Mouse (Mus musculus) frontal cortex, postnatal 36 days (tissue): ENCODE results near the gene Tmem143.
"Not testable (repeated sequence)": the region's sequence is repeated elsewhere in the genome, so short reads cannot be mapped to it uniquely, and the experiment has no call there.

ENCODE experiments used
- DNase-seq, 2 experiments: peaks; one replicate each; pipeline ENCODE4 v3.0.0; 2022; ENCODE audit warnings: low spot score in 2 of 2

Gene Tmem143

GRCm38 (mm10) chr7:45887246-45887645 lies 9.5 kb upstream of the Tmem143 start:
- no peak for DNase-seq

DNA sequence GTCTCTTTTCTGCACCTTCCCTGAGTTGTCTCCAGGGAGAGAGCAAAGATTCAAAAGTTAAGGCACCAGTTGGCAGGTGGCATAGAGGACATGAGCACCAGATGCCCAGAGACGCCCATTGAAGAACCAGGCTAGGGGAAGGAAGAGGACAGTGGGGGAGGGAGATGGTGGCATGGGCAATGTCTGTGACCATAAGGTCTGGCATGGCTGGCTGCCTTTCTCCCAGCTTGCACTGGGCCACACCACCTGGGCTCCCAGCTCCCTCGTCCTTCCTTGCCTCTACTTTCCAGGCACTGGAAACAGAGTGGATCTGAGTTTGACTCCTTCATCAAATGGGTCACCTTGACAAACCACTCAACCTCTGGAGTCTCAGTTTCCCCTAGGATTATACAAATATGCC lies 4.1 kb upstream of the Tmem143 start:
- no peak for DNase-seq

DNA sequence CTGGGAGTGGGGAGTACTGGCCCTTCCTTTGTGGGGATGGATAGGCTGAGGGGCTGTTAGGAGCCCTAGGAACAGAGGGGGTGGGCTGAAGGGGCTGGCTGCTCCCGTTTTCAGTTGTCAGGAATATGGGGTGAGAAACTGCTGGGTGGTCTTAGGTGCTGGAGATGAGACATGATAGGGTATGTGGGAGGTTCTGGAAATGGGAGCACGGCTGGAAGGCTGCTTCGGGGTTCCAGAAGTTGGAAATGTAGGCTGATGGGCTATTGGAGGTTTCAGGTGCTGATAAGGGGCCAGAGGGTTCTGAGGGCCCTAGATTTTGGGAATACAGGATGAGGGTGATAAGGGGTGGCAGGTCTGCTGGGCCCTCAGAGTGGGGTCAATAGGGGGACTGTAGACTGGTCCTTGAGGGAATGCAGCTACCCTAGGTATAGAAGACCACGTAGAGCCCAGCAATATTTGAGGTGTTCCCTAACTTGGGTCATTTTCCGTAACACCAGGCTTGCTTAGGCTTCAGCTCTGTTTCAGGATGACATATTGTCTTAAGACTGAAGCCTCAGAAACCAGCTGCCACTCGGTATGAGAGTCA lies 717 bp upstream of the Tmem143 start:
- no peak for DNase-seq

- peak; percentile 60 to 66 for DNase-seq
Measured at GRCm38 (mm10) chr7:45897258-45897757, 567 bp downstream of the Tmem143 start.

GRCm38 (mm10) chr7:45898125-45898524 lies 1.4 kb downstream of the Tmem143 start:
- DNase-seq: not testable (repeated sequence)

GRCm38 (mm10) chr7:45901562-45901961 lies 4.8 kb downstream of the Tmem143 start:
- no peak for DNase-seq

- DNase-seq: no peak
Measured at GRCm38 (mm10) chr7:45902481-45903002, 5.8 kb downstream of the Tmem143 start.

DNA sequence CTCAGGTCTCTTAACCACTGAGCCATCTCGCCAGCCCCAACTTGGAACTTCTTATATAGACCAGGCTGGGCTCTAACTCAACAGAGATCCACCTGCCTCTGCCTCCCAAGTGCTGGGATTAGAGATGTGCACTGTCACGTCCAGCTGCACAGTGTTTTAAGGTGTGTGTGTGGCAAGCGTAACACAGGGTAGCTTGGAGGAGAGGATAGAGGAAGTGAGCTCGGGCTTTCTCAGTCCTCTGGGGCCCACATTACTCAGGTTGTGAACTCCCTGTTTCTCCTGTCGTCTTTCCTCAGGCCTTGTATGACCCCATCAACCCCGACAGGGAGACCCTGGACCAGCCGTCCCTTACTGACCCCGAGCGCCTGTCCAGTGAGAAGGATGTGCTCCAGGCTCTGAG lies 9.9 kb downstream of the Tmem143 start:
- DNase-seq: no peak

DNA sequence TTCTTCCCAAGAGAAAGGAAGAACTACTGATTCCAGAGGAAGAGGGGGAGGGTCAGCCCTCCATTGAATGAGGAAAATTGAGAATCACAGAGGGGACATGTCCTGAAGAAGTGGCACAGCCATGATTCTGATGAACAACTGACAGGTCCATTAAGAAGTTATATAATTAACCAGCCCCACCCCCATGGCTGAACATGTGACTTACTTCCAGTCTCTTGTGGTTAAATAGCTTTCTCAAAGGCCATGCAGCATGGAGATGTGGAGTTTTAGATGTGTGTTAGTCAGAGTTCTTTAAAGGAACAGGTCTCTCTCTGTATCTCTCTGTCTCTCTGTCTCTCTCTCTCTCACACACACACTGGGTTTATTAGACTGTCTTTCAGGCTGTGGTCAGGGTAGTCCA lies 11.6 kb downstream of the Tmem143 start:
- DNase-seq: no peak

DNA sequence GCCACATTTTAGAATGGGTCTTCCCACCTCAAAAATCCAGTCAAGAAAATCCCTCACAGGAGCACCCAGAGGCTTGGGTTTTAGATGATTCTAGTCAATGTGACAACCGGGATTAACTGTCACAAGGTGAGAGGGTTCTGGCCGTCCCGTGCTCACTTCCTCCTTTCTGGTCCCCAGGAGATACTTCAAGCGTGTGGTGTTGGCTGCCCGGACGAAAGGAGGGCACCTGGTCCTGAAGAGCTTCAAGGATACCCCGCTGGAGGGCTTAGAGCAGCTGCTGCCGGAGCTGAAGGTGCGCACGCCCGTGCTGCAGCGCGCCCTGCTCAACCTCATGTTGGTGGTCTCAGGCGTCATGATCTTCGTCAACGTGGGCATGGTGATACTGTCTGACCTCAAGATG lies 12.4 kb downstream of the Tmem143 start:
- no peak for DNase-seq

GRCm38 (mm10) chr7:45914067-45914466 lies 17.3 kb downstream of the Tmem143 start:
- DNase-seq: no peak

GRCm38 (mm10) chr7:45915011-45915410 lies 18.3 kb downstream of the Tmem143 start:
- no peak for DNase-seq

DNA sequence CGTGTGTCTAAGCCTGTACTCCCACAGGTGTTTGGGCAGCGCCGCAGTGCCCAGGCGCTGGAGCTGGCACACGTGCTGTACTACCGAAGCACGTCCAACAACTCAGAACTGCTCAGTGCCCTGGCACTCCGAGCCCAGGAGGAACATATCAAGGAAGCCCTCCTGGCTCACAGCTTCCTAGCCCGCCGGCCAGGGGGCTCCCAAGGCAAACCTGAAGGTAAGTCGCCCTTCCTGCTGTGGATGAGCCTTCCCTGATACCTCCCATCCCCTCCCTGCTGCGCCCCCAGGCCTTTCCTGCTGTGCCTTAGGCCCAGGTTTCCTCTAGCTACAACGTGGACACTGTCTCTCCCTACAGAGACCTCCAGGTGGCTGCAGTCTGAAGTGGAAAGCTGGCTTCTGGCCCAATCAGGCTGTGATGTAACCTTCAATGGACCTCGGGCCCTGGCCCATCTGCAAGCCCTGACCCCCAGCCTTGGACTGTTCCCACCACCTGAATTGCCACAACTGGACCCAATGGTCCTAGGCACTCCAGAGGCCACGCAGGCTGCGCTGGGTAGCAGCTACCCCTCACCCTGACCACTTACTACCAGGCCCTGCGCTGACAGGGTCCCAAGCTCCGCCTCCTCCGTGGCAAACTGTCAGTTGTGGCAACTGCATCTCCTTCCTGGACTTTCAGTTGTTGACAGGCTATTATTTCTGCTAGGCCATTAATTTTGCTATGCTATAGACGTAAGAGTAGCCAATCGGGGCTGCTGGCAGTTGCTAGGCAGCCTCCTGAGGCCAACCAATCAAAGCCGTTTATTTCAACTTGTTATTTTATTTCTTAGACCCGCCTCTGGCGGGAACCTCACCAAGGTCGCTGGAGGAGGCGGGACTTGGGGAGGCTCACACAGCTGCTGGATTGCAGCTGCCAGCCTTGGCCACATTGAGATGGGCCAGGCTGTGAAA lies 19.6 kb downstream of the Tmem143 start:
- peak; percentile 54 to 77 for DNase-seq

- no peak for DNase-seq
Measured at GRCm38 (mm10) chr7:45917004-45917704, 20.4 kb downstream of the Tmem143 start.

GRCm38 (mm10) chr7:45917926-45918325 lies 21.2 kb downstream of the Tmem143 start:
- DNase-seq: no peak

DNA sequence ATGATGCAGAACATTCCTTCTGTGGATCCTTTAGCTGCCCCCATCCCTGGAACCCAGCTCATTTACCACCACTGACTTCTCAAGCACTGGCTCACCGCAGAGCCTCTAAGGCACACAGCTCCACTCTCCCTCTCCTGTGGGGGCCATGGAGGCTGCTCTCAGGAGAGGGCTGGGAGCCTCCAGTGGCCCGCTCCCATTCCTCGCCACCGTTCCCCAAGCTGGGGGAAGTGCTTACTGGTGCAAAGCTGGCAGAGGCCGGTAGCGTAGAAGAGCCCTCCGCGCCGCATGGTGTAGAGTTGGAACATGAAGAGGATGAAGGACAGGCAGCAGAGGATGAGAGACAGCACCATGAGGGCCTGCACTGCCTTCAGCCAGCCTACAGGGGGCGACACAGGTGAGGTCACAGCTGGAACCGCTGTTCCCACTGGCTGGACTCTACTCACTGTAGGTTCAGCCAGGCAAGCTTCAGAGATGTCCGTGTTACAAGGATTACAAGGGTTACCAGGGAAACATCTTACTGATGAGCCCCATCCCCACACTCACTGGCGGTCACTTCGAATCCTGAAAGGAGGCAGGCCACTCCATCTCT lies 22.4 kb downstream of the Tmem143 start:
- no peak for DNase-seq

DNA sequence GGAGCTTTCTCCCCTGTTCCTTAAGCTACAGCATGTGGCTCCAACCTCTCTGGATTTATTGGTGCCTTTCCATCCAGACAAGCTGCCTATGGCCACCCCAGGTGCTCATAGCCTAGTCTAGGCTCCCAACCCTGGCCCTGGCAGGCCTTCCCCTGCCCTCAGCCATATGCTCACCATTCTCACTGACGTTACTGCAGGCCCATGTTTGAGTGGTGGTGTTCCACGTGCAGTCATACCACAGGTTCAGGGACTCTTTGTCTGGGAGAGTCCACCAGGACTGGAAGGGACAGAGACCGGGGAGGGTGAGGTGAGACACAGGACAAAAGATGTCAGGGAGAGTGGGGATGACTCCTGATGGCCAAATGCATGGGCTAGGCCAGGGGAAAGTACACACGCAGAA lies 23.0 kb downstream of the Tmem143 start:
- DNase-seq: no peak

GRCm38 (mm10) chr7:45920583-45921241 lies 24.0 kb downstream of the Tmem143 start:
- DNase-seq: no peak

- no peak for DNase-seq
Measured at GRCm38 (mm10) chr7:45921242-45921621, 24.5 kb downstream of the Tmem143 start, which contains the start of gene Emp3. Emp3 (minus strand) TSS chr7:45921404.

GRCm38 (mm10) chr7:45921950-45922600 lies 25.3 kb downstream of the Tmem143 start:
- no peak for DNase-seq
